Mouse (Mus musculus): ENCODE measurements at regions not wholly inside any gene's neighbourhood (a gene's known extent, or its start where the extent isn't known, plus 50 kb on each side); places are given as distances from the start of the nearest gene placed in this dataset.
"Not testable (repeated sequence)": the region's sequence is repeated elsewhere in the genome, so short reads cannot be mapped to it uniquely, and the experiment has no call there.

DNA sequence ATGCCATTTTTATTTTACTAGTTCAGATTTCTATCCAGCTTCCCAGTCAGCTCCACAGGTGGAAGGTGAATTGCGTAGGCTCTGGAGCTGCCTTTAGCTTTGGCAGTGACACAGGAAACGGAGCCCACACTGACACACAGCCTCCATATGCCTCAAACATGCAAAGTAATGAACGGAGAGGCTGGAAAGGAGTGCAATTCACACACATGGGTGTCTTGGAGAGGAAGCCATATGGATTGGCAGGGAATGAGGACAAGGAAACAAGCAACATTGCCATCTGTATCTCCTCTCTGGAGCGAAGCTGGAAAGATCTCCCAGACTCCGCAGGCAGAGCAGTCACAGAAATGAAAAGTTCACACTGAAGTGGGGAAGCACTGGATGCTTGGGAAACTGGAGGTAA lies 201.6 kb upstream of the 4930452B06Rik start:
- no peak for DNase-seq

DNA sequence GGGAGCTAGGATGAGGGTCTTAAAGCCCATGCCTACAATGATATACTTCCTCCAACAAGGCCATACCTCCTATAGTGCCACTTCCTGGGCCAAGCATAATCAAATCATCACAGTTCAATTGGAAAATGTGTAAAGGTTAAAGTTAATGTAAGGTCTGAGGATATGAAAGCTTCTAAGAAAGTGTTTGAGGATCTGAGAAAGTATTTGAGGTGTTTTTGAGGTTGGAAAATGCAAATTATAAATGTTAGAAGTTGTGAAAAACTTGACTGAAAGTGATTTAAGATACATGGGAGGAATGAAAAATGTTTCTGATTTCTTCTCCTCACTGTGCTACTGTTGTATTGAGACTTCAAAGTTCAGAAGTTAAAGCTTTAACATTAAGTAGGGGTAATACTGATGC lies 185.5 kb upstream of the 4930452B06Rik start:
- DNase-seq = no peak

- no peak for DNase-seq
Measured at GRCm38 (mm10) chr14:8850208-8850607, 184.2 kb upstream of the 4930452B06Rik start.

DNA sequence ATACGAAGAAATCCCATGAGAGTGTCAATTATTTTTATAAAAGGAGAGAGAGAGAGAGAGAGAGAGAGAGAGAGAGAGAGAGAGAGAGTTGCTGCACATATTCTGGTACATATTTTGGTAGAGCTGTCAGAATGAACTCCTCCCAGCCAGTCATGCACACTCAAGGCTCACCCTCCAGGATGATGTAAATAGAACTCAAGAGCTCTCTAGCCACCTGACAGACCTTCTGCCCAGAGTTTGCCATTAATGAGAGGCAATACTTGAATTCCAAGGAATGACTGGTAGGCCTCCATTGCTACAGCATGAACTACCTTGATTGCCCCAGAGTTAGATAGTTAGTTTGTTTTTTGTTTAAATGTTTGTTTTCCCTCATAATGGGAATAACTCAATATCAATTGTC lies 167.5 kb upstream of the 4930452B06Rik start:
- DNase-seq = peak; percentile 3

DNA sequence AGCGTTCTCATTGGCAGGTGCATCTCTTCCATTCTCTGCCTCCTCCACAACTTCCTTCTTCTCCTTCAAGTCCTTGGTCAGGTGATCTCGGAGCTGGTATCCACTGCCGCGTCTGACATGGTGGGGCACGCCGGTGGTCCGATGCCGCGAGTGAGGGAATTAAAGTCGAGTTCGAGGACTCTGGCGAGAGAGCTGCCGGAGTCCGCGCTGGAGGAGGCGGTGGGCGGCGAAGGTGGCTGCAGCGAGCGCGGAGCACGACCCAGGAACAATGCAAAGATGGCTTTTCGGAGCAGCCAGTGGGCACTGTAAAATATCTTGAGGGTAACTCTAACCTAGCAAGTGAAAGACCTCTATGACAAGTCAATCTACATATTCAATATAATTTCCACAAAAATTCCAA lies 134.2 kb upstream of the 4930452B06Rik start:
- not testable (repeated sequence) for DNase-seq

GRCm38 (mm10) chr14:8789348-8789747 lies 123.3 kb upstream of the 4930452B06Rik start:
- no peak for DNase-seq

- no peak for DNase-seq
Measured at GRCm38 (mm10) chr14:8760541-8760940, 94.5 kb upstream of the 4930452B06Rik start.

- no peak for DNase-seq
Measured at GRCm38 (mm10) chr14:8736831-8737230, 70.8 kb upstream of the 4930452B06Rik start.

- no peak for DNase-seq
Measured at GRCm38 (mm10) chr14:8733261-8733660, 67.2 kb upstream of the 4930452B06Rik start.

DNA sequence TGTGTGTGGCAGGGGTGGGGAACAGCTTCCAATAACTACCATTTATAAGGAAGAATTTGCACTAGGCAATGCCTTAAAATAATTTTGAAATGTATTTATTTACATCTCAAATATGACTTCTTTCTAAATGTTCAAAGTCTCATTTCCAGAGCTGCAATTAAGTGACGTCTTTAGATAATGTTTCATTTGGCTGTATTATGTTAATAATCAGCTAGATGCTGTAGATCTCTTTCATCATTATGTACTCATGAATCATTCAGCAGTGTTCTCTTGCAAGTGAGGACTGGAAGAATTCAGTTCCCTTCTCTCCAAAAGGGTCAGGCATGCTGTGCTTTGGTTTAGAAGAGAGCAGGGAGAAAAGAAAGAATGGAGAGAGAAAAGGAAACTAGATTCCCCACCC lies 61.3 kb upstream of the 4930452B06Rik start:
- no peak for DNase-seq
